Mouse (Mus musculus): ENCODE results near the gene Esyt1.

DNA sequence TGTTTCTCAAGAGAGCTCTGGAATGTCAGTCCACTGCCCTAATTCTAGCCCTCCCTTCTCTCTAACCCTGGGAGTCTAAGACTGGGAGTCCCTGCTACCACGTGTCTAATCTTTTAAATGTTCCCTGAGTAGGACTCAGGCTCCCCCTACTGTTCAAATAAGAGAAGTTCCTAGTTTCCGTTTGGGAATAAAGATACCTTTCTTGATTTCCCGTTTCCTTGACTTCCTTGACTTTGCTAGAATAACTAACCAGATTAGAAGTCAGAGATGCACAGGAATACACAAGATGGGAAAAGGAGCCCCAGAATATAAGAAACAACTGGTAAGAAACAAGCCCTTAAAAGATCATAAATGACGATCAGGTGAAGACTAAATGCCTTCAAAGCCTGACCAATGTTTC, 20.7 kb upstream of the Esyt1 start:
- TF ChIP-seq CTCF (IDR thresholded peaks at IDR 0.05; ENCODE audit: insufficient read depth, low read depth, low read length) (no peak), POLR2A (IDR thresholded peaks at IDR 0.05; ENCODE audit: insufficient read depth, low read depth, low read length) (no peak)

Data from olfactory bulb, adult 2 months (tissue).